Mouse (Mus musculus) inflammation-experienced regulatory T-cells, adult 16 weeks (primary cell): ENCODE measurements around the gene Neto2. TPM values are rescaled to one million over a fixed set of nuclear protein-coding genes. Genes with fewer than 3 reads are reported as not detected.

Source experiments
- polyA plus RNA-seq: library from polyadenylated mRNA; unstranded; fragments of 100-300 nt; shearing (Covaris generic); gene quantifications from one replicate; pipeline ENCODE4 v1.2.1, GENCODE M21; 2017

Neto2 gene
- polyA plus RNA-seq = 0.17 TPM

DNA sequence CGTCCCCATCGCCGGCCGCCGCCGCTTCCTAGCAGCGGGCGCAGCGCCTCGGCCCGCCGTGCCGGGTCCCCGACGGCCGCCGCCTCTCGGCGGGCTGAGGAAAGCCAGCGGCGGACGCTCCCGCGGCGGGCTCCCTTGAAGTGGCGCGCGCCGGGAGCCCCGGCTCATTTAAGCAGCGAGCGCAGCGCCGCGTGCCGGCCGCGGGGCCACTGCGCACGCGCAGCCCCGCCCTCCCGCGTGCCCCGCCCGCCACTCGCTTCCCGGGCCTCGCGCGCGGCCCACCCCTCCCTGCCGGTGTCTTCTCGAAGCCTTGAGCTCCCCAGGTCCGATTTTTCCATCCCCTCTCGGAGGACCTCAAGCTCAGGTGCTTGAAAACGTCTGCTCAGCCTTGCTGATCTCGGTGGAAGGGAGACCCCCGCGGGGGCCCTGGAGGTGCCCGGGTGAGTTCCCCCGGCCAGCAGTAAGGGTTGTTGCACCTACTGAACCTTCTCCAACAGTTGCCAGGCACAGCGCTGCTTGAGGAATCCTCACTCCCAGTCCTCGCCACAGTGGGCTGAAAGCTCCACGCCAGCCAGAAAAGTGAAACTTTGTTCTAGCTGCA is at the start of gene Neto2:
Gene Neto2 (minus strand): TSS at position 174 of the 601 bp plus-strand sequence.

Other genes starting within 250 kb of the Neto2 start
- gene Gpt2, start 208.3 kb downstream of the Neto2 start, polyA plus RNA-seq = 0.41 TPM
- 176 TPM for gene Dnaja2, start 145.6 kb downstream of the Neto2 start, polyA plus RNA-seq
- 22.2 TPM for gene Itfg1, start 140.0 kb upstream of the Neto2 start, polyA plus RNA-seq
- gene Phkb, start 140.0 kb upstream of the Neto2 start, polyA plus RNA-seq = 40.0 TPM